Mouse (Mus musculus) lung, embryonic 15.5 days (tissue): ENCODE data around the gene Zfp296. TPM values are rescaled to one million over a fixed set of nuclear protein-coding genes. Genes with fewer than 3 reads are reported as not detected.
A peak's percentile ranks its signal among the peaks of the same experiment; 100 is the strongest.

Experiments used
- ATAC-seq: fragments of 200-750 bp; cut with Nextera tagmentation; 2 replicates; pipeline ENCODE4 v1.8.0; 2017; ENCODE audit warnings: moderate number of reproducible peaks, borderline replicate concordance; ENCODE audit not compliant: low FRiP score, low TSS enrichment; ENCODE audit errors: extremely low read depth
- H3K27ac ChIP-seq: fragments of 300-500 bp; sonication (generic); 2 replicates; pipeline ENCODE4 v1.5.1; 2015; ENCODE audit warnings: moderate library complexity, mild to moderate bottlenecking, inconsistent platforms
- H3K27me3 ChIP-seq: fragments of 300-500 bp; sonication (generic); 2 replicates; pipeline ENCODE4 v1.6.1; 2015; ENCODE audit warnings: inconsistent platforms
- H3K36me3 ChIP-seq: fragments of 300-500 bp; sonication (generic); 2 replicates; pipeline ENCODE4 v1.6.1; 2015; ENCODE audit warnings: inconsistent platforms
- H3K4me1 ChIP-seq: fragments of 300-500 bp; sonication (generic); 2 replicates; pipeline ENCODE4 v1.6.1; 2015; ENCODE audit warnings: inconsistent platforms
- H3K4me2 ChIP-seq: fragments of 300-500 bp; sonication (generic); 2 replicates; pipeline ENCODE4 v1.6.1; 2015; ENCODE audit warnings: inconsistent platforms, mild to moderate bottlenecking, moderate library complexity
- H3K4me3 ChIP-seq: fragments of 300-500 bp; sonication (generic); 2 replicates; pipeline ENCODE4 v1.5.1; 2015; ENCODE audit warnings: mild to moderate bottlenecking, inconsistent platforms
- H3K9ac ChIP-seq: fragments of 300-500 bp; sonication (generic); 2 replicates; pipeline ENCODE4 v1.6.1; 2015; ENCODE audit warnings: inconsistent platforms
- H3K9me3 ChIP-seq: fragments of 300-500 bp; sonication (generic); 2 replicates; pipeline ENCODE4 v1.6.1; 2016; ENCODE audit warnings: inconsistent platforms
- WGBS: fragments of 180-500 bp; shearing (Covaris S2); methylation state at CpG from one replicate; pipeline ENCODE4 v1.1.7; 2015; 5-methylcytosine and 5-hydroxymethylcytosine counted together
- polyA plus RNA-seq: library from polyadenylated mRNA; unstranded; fragments of >200 nt; fragmentation: Nextera tagmentation; extraction: Ambion mirVana; gene quantifications from 2 replicates; pipeline ENCODE4 v1.2.1, GENCODE M21; 2015

The Zfp296 gene
- 0.50 and 0.54 TPM in 2 replicates for polyA plus RNA-seq

DNA sequence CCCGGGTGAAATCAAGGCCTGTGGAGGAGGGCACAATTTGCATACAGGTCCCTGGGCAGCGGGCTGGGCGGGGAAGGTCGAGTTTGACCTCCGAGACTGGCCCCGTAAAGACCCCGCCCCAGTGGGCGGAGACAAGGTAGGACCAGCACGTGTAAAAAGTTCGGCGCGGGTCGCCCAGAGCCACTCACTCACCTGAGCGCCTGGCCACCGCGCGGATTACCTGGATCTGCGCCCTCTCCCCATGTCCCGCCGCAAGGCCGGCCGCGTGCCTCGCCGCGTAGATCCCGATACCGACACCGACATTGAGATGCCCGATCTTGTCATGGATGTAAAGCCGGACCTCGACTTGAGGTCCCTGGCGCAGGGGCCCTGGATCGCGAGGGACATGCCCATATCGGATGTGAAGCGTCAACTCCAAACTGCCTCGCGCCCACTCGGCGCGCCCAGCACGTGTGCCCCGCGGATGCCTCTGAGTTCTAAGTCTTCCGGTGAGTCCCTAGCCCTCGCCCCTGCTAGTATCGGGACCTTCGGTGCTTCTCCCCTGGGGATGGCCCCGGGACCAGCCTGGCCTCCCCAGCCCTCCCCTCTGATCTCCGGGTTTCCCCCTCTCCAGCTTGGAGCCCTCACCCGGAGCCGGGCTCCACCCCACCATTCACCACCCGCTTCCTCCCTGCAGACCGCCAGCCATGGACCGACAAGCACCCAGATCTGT, at the start of gene Zfp296, which contains the start of gene Gemin7:
Gene Zfp296, plus strand, starts transcription at position 147 of the 712 bp plus-strand sequence.
Gene Gemin7, minus strand, starts transcription at position 455 of the 712 bp plus-strand sequence.
- peaks cover 21% of the 10 kb centered on the region for H3K4me1 ChIP-seq
- WGBS = under 1% methylated on average over 56 of the region's 56 CpGs
- no peak within 1 kb of the TSS for H3K27ac ChIP-seq
- no peaks in the 10 kb centered on the region for H3K9me3 ChIP-seq
- peaks cover 35% of the 10 kb centered on the region for H3K27me3 ChIP-seq
- ATAC-seq = no peak
- H3K36me3 ChIP-seq = peaks cover 22% of the 10 kb centered on the region
- H3K4me2 ChIP-seq = peak within 1 kb of the TSS; percentile 89
- peak within 1 kb of the TSS; percentile 43 for H3K4me3 ChIP-seq
- H3K9ac ChIP-seq = peak within 1 kb of the TSS; percentile 27

- Histone ChIP-seq H3K9me3 (no peaks in the 10 kb centered on the region), H3K9ac (no peak overlapping the region), H3K27ac (no peak overlapping the region), H3K4me2 (no peak overlapping the region), H3K36me3 (peaks cover 53% of the 10 kb centered on the region), H3K4me1 (no peaks in the 10 kb centered on the region), H3K4me3 (no peak overlapping the region), H3K27me3 (no peaks in the 10 kb centered on the region)
- WGBS = 71% methylated on average over 10 of the region's 10 CpGs
- ATAC-seq = no peak
Observed at GRCm38 (mm10) chr7:19531077-19531476, 46.0 kb upstream of the Zfp296 start.

DNA sequence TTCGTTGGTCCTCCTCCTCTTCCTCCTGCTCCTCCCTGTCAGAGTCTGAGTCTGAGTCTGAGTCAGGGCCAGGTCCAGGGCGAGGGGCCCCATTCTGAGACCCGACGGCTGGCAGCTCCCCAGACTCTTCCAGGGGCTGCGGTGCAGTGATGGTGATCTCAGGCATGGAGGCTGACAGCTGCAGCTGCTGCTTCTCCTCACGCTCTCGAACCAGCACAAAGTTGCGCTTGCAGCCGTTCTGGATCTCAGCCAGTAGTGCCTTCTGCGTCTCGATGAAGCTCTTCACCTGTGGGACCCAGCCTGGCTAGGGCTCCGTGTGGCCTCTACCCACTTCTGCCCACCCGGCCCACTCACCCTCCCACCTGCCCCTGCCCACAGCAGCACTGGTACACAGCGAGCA, 44.8 kb upstream of the Zfp296 start:
- Histone ChIP-seq H3K4me2 (no peak overlapping the region), H3K4me3 (no peak overlapping the region), H3K27me3 (no peaks in the 10 kb centered on the region), H3K9me3 (no peaks in the 10 kb centered on the region), H3K36me3 (peaks cover 53% of the 10 kb centered on the region), H3K4me1 (no peaks in the 10 kb centered on the region), H3K9ac (no peak overlapping the region), H3K27ac (no peak overlapping the region)
- ATAC-seq = 0 out of 2 replicates have a peak, but pooled peaks have one; percentile 24
- 80% methylated on average over 14 of the region's 14 CpGs for WGBS

DNA sequence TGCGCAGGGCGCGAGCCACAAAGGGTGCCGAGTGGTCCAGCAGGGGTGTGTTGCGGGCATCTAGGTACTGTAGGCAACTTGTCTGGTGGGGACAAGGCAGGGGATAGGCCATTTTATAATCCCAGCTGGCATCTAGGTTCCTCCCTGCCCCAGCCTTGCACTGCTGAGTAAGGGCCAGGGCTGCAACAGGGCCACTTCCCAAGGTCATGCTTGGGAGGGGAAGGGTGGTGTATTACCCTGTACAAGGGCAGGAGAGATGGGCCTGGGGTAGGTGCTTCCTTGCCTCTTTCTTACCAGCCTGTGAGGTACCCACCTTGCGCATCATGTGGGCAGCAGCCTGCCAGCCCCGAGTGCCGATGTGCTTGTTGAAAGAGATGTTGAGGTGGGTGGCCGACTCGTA, 42.4 kb upstream of the Zfp296 start:
- no peaks in the 10 kb centered on the region for H3K27me3 ChIP-seq
- peaks cover 49% of the 10 kb centered on the region for H3K36me3 ChIP-seq
- 86% methylated on average over 10 of the region's 10 CpGs for WGBS

DNA sequence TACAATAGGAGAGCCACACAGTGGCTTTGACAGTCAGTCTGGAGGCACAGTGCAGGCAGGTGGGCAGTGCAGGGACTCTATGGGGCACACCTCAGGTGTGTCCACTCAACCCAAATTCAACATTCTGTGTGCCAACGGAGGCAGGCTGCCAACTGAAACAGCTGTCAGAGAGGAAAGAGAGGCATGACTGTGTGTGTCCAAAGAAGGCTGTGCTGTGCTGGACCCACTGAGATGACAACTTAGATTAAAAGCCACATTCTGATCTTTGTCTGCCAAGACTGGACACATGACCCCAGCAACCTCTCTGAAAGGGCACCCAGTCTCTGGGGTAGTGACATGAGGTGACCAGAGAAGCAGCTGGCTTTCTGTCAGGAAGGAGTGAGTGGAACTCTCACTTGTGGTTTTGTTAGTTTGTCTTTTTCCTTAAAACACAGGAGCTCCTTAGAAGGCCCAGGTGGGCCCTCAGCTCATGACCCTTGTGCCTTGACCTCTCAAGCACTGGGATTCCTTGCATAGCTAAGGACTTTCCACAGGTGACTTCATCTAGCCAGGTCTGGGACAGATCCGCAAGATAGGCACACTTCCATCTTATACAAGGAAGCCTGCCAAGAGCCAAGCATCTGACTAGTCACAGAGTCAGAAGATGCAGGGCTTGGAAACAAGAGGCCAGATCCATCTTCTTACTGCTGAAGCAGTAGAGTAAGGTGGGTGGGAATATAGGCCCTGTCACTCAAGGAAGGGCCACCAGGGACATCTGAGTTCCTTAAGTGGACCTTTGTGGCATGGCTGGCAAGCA, 36.1 kb upstream of the Zfp296 start:
- Histone ChIP-seq H3K27ac (no peak overlapping the region), H3K4me3 (no peak overlapping the region), H3K4me2 (no peak overlapping the region), H3K9me3 (no peaks in the 10 kb centered on the region), H3K36me3 (no peaks in the 10 kb centered on the region), H3K9ac (no peak overlapping the region), H3K27me3 (no peaks in the 10 kb centered on the region), H3K4me1 (peaks cover 26% of the 10 kb centered on the region)
- 49% methylated on average over 2 of the region's 2 CpGs for WGBS
- no peak for ATAC-seq

More for the DNA sequence above, 42.4 kb upstream of the Zfp296 start:
- Histone ChIP-seq H3K4me3 (no peak overlapping the region), H3K4me2 (no peak overlapping the region), H3K27ac (no peak overlapping the region), H3K9ac (no peak overlapping the region), H3K9me3 (no peaks in the 10 kb centered on the region), H3K4me1 (no peaks in the 10 kb centered on the region)
- no peak for ATAC-seq

DNA sequence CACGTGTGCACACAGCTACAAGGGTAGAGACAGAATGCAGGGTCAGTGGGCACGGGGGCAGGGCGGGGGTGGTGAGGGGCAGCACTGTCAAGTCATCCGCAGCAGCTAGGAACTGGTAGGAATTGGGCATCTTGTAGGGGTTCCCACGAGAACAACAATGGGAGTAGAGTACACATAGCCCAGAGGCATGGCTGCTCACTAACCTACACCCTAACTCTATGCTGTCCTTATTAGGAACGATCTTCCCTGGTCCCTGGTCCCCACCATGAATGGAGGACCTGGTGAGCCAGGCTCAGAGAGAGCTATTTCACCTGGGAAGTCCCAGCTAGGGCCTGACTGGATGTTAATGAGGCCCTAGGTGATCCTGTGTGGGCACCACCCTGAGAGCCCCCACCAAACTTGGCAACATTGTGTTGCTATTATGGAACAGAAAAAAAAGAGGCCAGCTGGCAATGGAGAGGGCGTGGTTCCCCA, 35.4 kb upstream of the Zfp296 start:
- ATAC-seq = no peak
- 70% methylated on average over 7 of the region's 7 CpGs for WGBS
- no peak overlapping the region for H3K4me3 ChIP-seq
- no peaks in the 10 kb centered on the region for H3K27me3 ChIP-seq
- H3K36me3 ChIP-seq = no peaks in the 10 kb centered on the region
- H3K4me1 ChIP-seq = peaks cover 33% of the 10 kb centered on the region
- no peak overlapping the region for H3K9ac ChIP-seq
- no peaks in the 10 kb centered on the region for H3K9me3 ChIP-seq
- no peak overlapping the region for H3K27ac ChIP-seq
- no peak overlapping the region for H3K4me2 ChIP-seq

GRCm38 (mm10) chr7:19542155-19542691, 34.9 kb upstream of the Zfp296 start:
- no peak overlapping the region for H3K27ac ChIP-seq
- ATAC-seq = peak; percentile 23; the same call in 1 of the 2 replicates
- no peaks in the 10 kb centered on the region for H3K36me3 ChIP-seq
- peaks cover 38% of the 10 kb centered on the region for H3K4me1 ChIP-seq
- H3K4me2 ChIP-seq = no peak overlapping the region
- H3K4me3 ChIP-seq = no peak overlapping the region
- H3K9ac ChIP-seq = no peak overlapping the region
- no peaks in the 10 kb centered on the region for H3K27me3 ChIP-seq
- no peaks in the 10 kb centered on the region for H3K9me3 ChIP-seq
- 62% methylated on average over 8 of the region's 8 CpGs for WGBS

DNA sequence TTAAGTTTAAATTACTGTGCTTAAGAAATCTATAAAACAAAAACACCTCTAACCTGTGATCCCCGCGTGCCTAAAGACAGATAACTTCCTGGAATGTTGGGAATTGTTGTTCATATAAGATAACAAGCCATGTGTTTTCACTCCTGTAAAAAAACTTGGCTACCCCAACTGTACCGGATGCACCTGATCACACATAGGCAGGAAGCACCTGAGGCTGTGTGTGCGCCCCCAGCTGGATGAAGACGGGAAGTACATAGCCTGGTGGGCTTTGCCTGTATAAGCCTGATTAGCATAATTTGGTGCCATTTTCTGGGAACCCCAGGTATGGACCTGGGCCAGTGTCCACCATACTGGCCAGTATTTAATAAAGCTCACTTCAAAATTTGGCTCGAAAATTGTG, 33.5 kb upstream of the Zfp296 start:
- H3K36me3 ChIP-seq = no peaks in the 10 kb centered on the region
- H3K9ac ChIP-seq = no peak overlapping the region
- 38% methylated on average over 6 of the region's 6 CpGs for WGBS
- no peak for ATAC-seq
- H3K4me2 ChIP-seq = no peak overlapping the region
- peaks cover 48% of the 10 kb centered on the region for H3K4me1 ChIP-seq
- no peaks in the 10 kb centered on the region for H3K9me3 ChIP-seq
- H3K27ac ChIP-seq = no peak overlapping the region
- H3K4me3 ChIP-seq = no peak overlapping the region
- no peaks in the 10 kb centered on the region for H3K27me3 ChIP-seq

DNA sequence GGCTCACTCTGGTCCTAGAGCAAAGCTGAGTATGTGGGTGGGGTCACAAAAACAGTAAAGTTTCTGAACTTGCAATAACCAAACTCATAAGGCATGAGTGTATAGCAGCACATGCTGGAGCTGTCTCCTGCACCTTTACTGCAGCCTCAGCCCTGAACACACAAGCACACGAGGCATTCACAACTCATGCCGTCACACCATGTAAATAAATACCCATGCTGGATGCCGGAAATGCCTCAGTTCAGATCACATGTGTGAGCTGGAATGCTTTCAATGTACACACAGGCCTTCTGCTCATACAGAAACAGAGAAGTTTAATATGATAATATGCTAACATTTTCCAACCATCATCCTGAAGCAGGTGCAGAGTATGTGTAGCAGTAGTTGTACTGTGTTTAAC, 31.1 kb upstream of the Zfp296 start:
- Histone ChIP-seq H3K27ac (no peak overlapping the region; the same call in 1 of the 2 replicates), H3K9ac (no peak overlapping the region), H3K27me3 (no peaks in the 10 kb centered on the region), H3K9me3 (no peaks in the 10 kb centered on the region), H3K4me2 (no peak overlapping the region), H3K4me3 (no peak overlapping the region), H3K36me3 (no peaks in the 10 kb centered on the region), H3K4me1 (peaks cover 45% of the 10 kb centered on the region)
- 20% methylated on average over 3 of the region's 3 CpGs for WGBS
- ATAC-seq = no peak

- Histone ChIP-seq H3K4me1 (peaks cover 35% of the 10 kb centered on the region), H3K4me2 (no peak overlapping the region), H3K27ac (peak overlapping the region; percentile 41), H3K9me3 (no peaks in the 10 kb centered on the region), H3K36me3 (0 out of 2 replicates have a peak, but pooled peaks cover 2% of the 10 kb centered on the region), H3K9ac (no peak overlapping the region), H3K27me3 (no peaks in the 10 kb centered on the region), H3K4me3 (no peak overlapping the region)
- ATAC-seq = 0 out of 2 replicates have a peak, but pooled peaks have one; percentile 43
- WGBS = 59% methylated on average over 2 of the region's 2 CpGs
Observed at GRCm38 (mm10) chr7:19547344-19547969, 29.6 kb upstream of the Zfp296 start.

GRCm38 (mm10) chr7:19549394-19549793, 27.7 kb upstream of the Zfp296 start:
- Histone ChIP-seq H3K27ac (no peak overlapping the region), H3K36me3 (peaks cover 11% of the 10 kb centered on the region), H3K9me3 (no peaks in the 10 kb centered on the region), H3K27me3 (no peaks in the 10 kb centered on the region), H3K9ac (no peak overlapping the region), H3K4me3 (no peak overlapping the region), H3K4me1 (peaks cover 28% of the 10 kb centered on the region), H3K4me2 (no peak overlapping the region)
- WGBS = 59% methylated on average over 10 of the region's 10 CpGs
- ATAC-seq = no peak
